Mouse (Mus musculus) megakaryocyte, embryonic 14.5 days (primary cell): ENCODE measurements around the gene Klhl5.
"Not testable (repeated sequence)": the region's sequence is repeated elsewhere in the genome, so short reads cannot be mapped to it uniquely, and the experiment has no call there.

Experiments used
- FLI1 ChIP-seq: IDR thresholded peaks from 2 replicates; pipeline ENCODE4 v1.6.1; 2012; ENCODE audit warnings: low read length, inconsistent platforms, mixed read lengths
- GATA1 ChIP-seq: IDR thresholded peaks from 3 replicates; pipeline ENCODE4 v1.6.1; 2012; ENCODE audit warnings: mixed read lengths, low read length, inconsistent platforms, borderline replicate concordance

- TF ChIP-seq GATA1, FLI1: not testable (repeated sequence)
These were observed 4.9 kb downstream of the Klhl5 start for GRCm38 (mm10) chr5:65112225-65112624.
